Mouse (Mus musculus) kidney, adult 2 months (tissue): ENCODE results near the gene Ttc30b. TPM values are rescaled to one million over a fixed set of nuclear protein-coding genes. Genes with fewer than 3 reads are reported as not detected.
"Not testable (repeated sequence)": the region's sequence is repeated elsewhere in the genome, so short reads cannot be mapped to it uniquely, and the experiment has no call there.

Experiments used
- DNase-seq: peaks from one replicate; pipeline ENCODE4 v3.0.0; 2021
- H3K27ac ChIP-seq: fragments of 200-500 bp; 2 replicates; pipeline ENCODE4 v1.5.1; 2012; ENCODE audit warnings: low read depth, low read length, control low read depth, inconsistent platforms; ENCODE audit not compliant: insufficient read depth
- H3K27me3 ChIP-seq: fragments of 200-500 bp; replicated peaks from 2 replicates; pipeline ENCODE4 v1.6.1; 2012; ENCODE audit warnings: mild to moderate bottlenecking, moderate library complexity, low read length, inconsistent platforms; ENCODE audit not compliant: control insufficient read depth, insufficient read depth
- H3K36me3 ChIP-seq: fragments of 200-500 bp; 2 replicates; pipeline ENCODE4 v1.6.1; 2012; ENCODE audit warnings: mild to moderate bottlenecking, moderate library complexity, low read length, inconsistent platforms; ENCODE audit not compliant: control insufficient read depth, insufficient read depth
- H3K4me1 ChIP-seq: fragments of 200-500 bp; 2 replicates; pipeline ENCODE4 v1.6.1; 2011; ENCODE audit warnings: low read length; ENCODE audit not compliant: control insufficient read depth, insufficient read depth
- H3K4me3 ChIP-seq: fragments of 200-500 bp; 2 replicates; pipeline ENCODE4 v1.5.1; 2011; ENCODE audit warnings: mild to moderate bottlenecking, low read depth, low read length, control low read depth; ENCODE audit not compliant: insufficient read depth
- CTCF ChIP-seq: fragments of 200-500 bp; conservative IDR thresholded peaks from 2 replicates; pipeline ENCODE4 v1.5.1; 2011; ENCODE audit warnings: low read depth, mild to moderate bottlenecking, control low read depth, low read length, moderate library complexity, mixed read lengths; ENCODE audit not compliant: insufficient read depth, insufficient read length
- POLR2A ChIP-seq: fragments of 200-500 bp; IDR thresholded peaks from one replicate; pipeline ENCODE4 v1.6.1; 2011; ENCODE audit warnings: low read depth, low read length, control low read depth
- WGBS: fragments of 180-500 bp; shearing (Covaris S2); methylation state at CpG from one replicate; pipeline ENCODE4 v1.1.7; 2018; 5-methylcytosine and 5-hydroxymethylcytosine counted together
- polyA plus RNA-seq: library from polyadenylated mRNA; depleted of rRNA; stranded (reverse); fragments of >200 nt; gene quantifications from 2 replicates; pipeline ENCODE4 v1.2.3, GENCODE M21; 2012; rRNA removed

Gene Ttc30b
- 9.4 and 11.8 TPM in 2 replicates for polyA plus RNA-seq

GRCm38 (mm10) chr2:75938117-75939063 is at the start of gene Ttc30b:
Gene Ttc30b, minus strand, starts transcription at chr2:75938585.
- H3K27ac ChIP-seq, result peak within 1 kb of the TSS; percentile 91

GRCm38 (mm10) chr2:75987739-75988138 is 49.4 kb upstream of the Ttc30b start:
- H3K27me3 ChIP-seq, result no peaks in the 10 kb centered on the region
- no peak overlapping the region for H3K4me3 ChIP-seq
- DNase-seq, result peak; percentile 34
- H3K36me3 ChIP-seq, result no peaks in the 10 kb centered on the region
- no peak overlapping the region for H3K27ac ChIP-seq
- TF ChIP-seq POLR2A, result no peak
- no peak for TF ChIP-seq CTCF
- 47% methylated on average over 9 of the region's 9 CpGs for WGBS
- H3K4me1 ChIP-seq, result peaks cover 9% of the 10 kb centered on the region; the same call in 1 of the 2 replicates

More at GRCm38 (mm10) chr2:75938117-75939063, at the start of gene Ttc30b:
- H3K36me3 ChIP-seq, result no peaks in the 10 kb centered on the region
- peak within 1 kb of the TSS; percentile 49 for H3K4me3 ChIP-seq
- no peaks in the 10 kb centered on the region for H3K27me3 ChIP-seq
- peak; percentile 90 for DNase-seq
- no peaks in the 10 kb centered on the region; the same call in 1 of the 2 replicates for H3K4me1 ChIP-seq
- TF ChIP-seq CTCF (no peak), POLR2A (no peak)
- 4% methylated on average over 41 of the region's 42 CpGs for WGBS

- H3K27ac ChIP-seq, result peak overlapping the region; percentile 20; the same call in 1 of the 2 replicates
- no peaks in the 10 kb centered on the region for H3K36me3 ChIP-seq
- WGBS, result 2% methylated on average over 2 of the region's 2 CpGs
- TF ChIP-seq POLR2A (no peak), CTCF (peak; percentile 98)
- H3K4me1 ChIP-seq, result peaks cover 9% of the 10 kb centered on the region; the same call in 1 of the 2 replicates
- no peaks in the 10 kb centered on the region for H3K27me3 ChIP-seq
- DNase-seq, result peak; percentile 83
- H3K4me3 ChIP-seq, result no peak overlapping the region
Observed at GRCm38 (mm10) chr2:75985124-75985523, 46.7 kb upstream of the Ttc30b start.

- H3K27me3 ChIP-seq, result no peaks in the 10 kb centered on the region
- no peak for DNase-seq
- no peak overlapping the region for H3K27ac ChIP-seq
- H3K36me3 ChIP-seq, result no peaks in the 10 kb centered on the region
- H3K4me1 ChIP-seq, result peaks cover 9% of the 10 kb centered on the region; the same call in 1 of the 2 replicates
- TF ChIP-seq CTCF (no peak), POLR2A (no peak)
- 87% methylated on average over 3 of the region's 3 CpGs for WGBS
- no peak overlapping the region for H3K4me3 ChIP-seq
Observed at GRCm38 (mm10) chr2:75983847-75984246, 45.5 kb upstream of the Ttc30b start.

GRCm38 (mm10) chr2:75983091-75983490 is 44.7 kb upstream of the Ttc30b start:
- TF ChIP-seq CTCF, result no peak
- TF ChIP-seq POLR2A, result no peak
- WGBS, result 97% methylated on average over 3 of the region's 3 CpGs
- Histone ChIP-seq H3K4me3 (no peak overlapping the region), H3K27ac (no peak overlapping the region), H3K27me3 (no peaks in the 10 kb centered on the region), H3K4me1 (peaks cover 9% of the 10 kb centered on the region; the same call in 1 of the 2 replicates), H3K36me3 (no peaks in the 10 kb centered on the region)
- no peak for DNase-seq

- Histone ChIP-seq H3K36me3 (no peaks in the 10 kb centered on the region), H3K27ac (no peak overlapping the region), H3K4me1 (peaks cover 9% of the 10 kb centered on the region; the same call in 1 of the 2 replicates), H3K27me3 (no peaks in the 10 kb centered on the region), H3K4me3 (no peak overlapping the region)
- TF ChIP-seq POLR2A, result no peak
- no peak for TF ChIP-seq CTCF
- no peak for DNase-seq
- 97% methylated on average over 4 of the region's 4 CpGs for WGBS
Observed at GRCm38 (mm10) chr2:75982626-75983025, 44.2 kb upstream of the Ttc30b start.

- 5% methylated on average over 34 of the region's 34 CpGs for WGBS
- H3K4me3 ChIP-seq, result peak within 1 kb of the TSS; percentile 61
- DNase-seq, result peak; percentile 88
Observed at GRCm38 (mm10) chr2:75981440-75982081, 43.2 kb upstream of the Ttc30b start, which contains the start of gene Ttc30a1. Gene Ttc30a1, minus strand, starts transcription at chr2:75981967.

GRCm38 (mm10) chr2:75980933-75981439 is 42.6 kb upstream of the Ttc30b start:
- peak overlapping the region; percentile 61; the same call in 1 of the 2 replicates for H3K4me3 ChIP-seq
- H3K4me1 ChIP-seq, H3K36me3 ChIP-seq, H3K27ac ChIP-seq, H3K27me3 ChIP-seq, DNase-seq: not testable (repeated sequence)
- WGBS, result 96% methylated on average over 13 of the region's 13 CpGs

More at GRCm38 (mm10) chr2:75981440-75982081, 43.2 kb upstream of the Ttc30b start, which contains the start of gene Ttc30a1:
- not testable (repeated sequence) for H3K4me1 ChIP-seq, H3K27me3 ChIP-seq, H3K36me3 ChIP-seq
- peak within 1 kb of the TSS; percentile 96 for H3K27ac ChIP-seq

- not testable (repeated sequence) for H3K27me3 ChIP-seq, H3K4me1 ChIP-seq, H3K4me3 ChIP-seq, H3K36me3 ChIP-seq, H3K27ac ChIP-seq
- peak; percentile 83 for DNase-seq
- 50% methylated on average over 20 of the region's 24 CpGs for WGBS
Observed at GRCm38 (mm10) chr2:75977752-75978368, 39.5 kb upstream of the Ttc30b start, which contains the start of gene Ttc30a2. Gene Ttc30a2, minus strand, starts transcription at chr2:75978170.
